Mouse (Mus musculus): ENCODE results near the gene Lbx1. TPM values are rescaled to one million over a fixed set of nuclear protein-coding genes. Genes with fewer than 3 reads are reported as not detected.

Lbx1 gene
- polyA plus RNA-seq, 1 experiment from 2014 or later: not detected

- 74% methylated on average over 14 of the region's 14 CpGs for whole genome bisulfite sequencing (ENCODE audit: missing documents)
- Histone ChIP-seq H3K36me3 (ENCODE audit: inconsistent target) (no peaks in the 10 kb centered on the region), H3K79me2 (ENCODE audit: inconsistent target) (no peaks in the 10 kb centered on the region), H3K27ac (no peak overlapping the region), H3K4me3 (ENCODE audit: inconsistent target) (no peak overlapping the region)
These were observed 25.7 kb downstream of the Lbx1 start for GRCm38 (mm10) chr19:45209776-45210422.

DNA sequence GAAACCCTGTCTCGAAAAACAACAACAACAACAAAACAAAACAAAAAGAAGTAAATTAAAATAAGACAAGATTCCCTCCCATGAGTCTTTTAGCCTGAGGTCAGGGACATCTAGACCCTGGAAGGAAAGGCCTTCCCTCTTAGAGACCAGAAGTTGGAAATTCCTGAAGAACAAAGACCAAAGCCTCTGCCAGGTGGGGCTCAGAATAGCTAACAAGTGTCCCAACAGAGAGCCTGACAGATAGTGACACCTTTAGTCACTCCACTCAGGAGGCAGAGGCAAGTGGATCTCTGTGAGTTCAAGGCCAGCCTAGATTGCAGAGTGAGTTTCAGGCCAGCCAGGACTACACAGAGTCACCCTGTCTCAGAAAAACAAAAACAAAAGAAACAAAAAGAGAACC lies 26.4 kb downstream of the Lbx1 start:
- 88% methylated on average over 1 of the region's 1 CpGs for WGBS (ENCODE audit: missing documents)
- Histone ChIP-seq H3K27ac (no peak overlapping the region), H3K79me2 (ENCODE audit: inconsistent target) (no peaks in the 10 kb centered on the region)

GRCm38 (mm10) chr19:45208438-45209060 lies 27.1 kb downstream of the Lbx1 start:
- H3K27ac ChIP-seq: no peak overlapping the region
- no peaks in the 10 kb centered on the region for H3K36me3 ChIP-seq (ENCODE audit: inconsistent target)
- WGBS (ENCODE audit: missing documents): 42% methylated on average over 20 of the region's 22 CpGs
- no peak overlapping the region for H3K4me3 ChIP-seq (ENCODE audit: inconsistent target)
- H3K79me2 ChIP-seq (ENCODE audit: inconsistent target): no peaks in the 10 kb centered on the region

More for the DNA sequence above, 26.4 kb downstream of the Lbx1 start:
- Histone ChIP-seq H3K4me3 (ENCODE audit: inconsistent target) (no peak overlapping the region), H3K36me3 (ENCODE audit: inconsistent target) (no peaks in the 10 kb centered on the region)

GRCm38 (mm10) chr19:45207662-45208437 lies 27.8 kb downstream of the Lbx1 start:
- no peak overlapping the region for H3K27ac ChIP-seq
- 6% methylated on average over 19 of the region's 19 CpGs for WGBS (ENCODE audit: missing documents)
- H3K36me3 ChIP-seq (ENCODE audit: inconsistent target): no peaks in the 10 kb centered on the region
- H3K4me3 ChIP-seq (ENCODE audit: inconsistent target): no peak overlapping the region
- no peaks in the 10 kb centered on the region for H3K79me2 ChIP-seq (ENCODE audit: inconsistent target)

GRCm38 (mm10) chr19:45207153-45207552 lies 28.5 kb downstream of the Lbx1 start:
- WGBS (ENCODE audit: missing documents): 73% methylated on average over 15 of the region's 15 CpGs
- Histone ChIP-seq H3K27ac (no peak overlapping the region), H3K4me3 (ENCODE audit: inconsistent target) (no peak overlapping the region), H3K36me3 (ENCODE audit: inconsistent target) (no peaks in the 10 kb centered on the region), H3K79me2 (ENCODE audit: inconsistent target) (no peaks in the 10 kb centered on the region)

DNA sequence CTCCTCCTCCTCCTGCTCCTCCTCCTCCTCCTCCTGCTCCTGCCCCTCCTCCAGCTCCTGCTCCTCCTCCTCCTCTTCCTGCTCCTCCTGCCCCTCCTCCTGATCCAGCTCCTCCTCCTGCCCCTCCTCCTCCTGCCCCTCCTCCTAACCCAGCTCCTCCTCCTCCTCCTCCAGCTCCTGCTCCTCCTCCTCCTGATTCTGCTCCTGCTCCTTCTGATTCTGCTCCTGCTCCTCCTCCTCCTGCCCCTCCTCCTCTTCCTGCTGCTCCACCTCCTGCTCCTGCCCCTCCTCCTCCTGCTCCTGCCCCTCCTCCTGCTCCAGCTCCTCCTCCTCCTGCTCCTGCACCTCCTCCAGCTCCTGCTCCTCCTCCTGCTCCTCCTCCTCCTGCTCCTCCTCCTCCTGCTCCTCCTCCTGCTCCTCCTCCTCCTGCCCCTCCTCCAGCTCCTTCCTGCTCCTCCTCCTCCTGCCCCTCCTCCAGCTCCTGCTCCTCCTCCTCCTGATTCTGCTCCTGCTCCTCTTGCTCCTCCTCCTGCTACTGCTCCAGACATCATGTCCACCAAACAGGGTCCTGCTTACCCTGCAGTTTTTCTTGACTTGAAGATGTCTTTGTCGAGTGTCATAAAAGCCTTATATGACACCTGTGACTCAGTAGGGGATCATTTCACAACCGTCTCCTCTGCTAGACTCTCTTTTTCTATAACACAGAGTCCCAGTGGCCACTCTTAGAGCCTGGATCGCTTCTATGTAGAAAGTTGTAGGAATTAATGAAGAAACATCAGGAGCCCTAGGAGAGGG lies 30.1 kb downstream of the Lbx1 start:
- 81% methylated on average over 3 of the region's 3 CpGs for WGBS (ENCODE audit: missing documents)
- H3K79me2 ChIP-seq (ENCODE audit: inconsistent target): no peaks in the 10 kb centered on the region
- H3K36me3 ChIP-seq (ENCODE audit: inconsistent target): no peaks in the 10 kb centered on the region
- no peak overlapping the region for H3K4me3 ChIP-seq (ENCODE audit: inconsistent target)
- no peak overlapping the region for H3K27ac ChIP-seq

DNA sequence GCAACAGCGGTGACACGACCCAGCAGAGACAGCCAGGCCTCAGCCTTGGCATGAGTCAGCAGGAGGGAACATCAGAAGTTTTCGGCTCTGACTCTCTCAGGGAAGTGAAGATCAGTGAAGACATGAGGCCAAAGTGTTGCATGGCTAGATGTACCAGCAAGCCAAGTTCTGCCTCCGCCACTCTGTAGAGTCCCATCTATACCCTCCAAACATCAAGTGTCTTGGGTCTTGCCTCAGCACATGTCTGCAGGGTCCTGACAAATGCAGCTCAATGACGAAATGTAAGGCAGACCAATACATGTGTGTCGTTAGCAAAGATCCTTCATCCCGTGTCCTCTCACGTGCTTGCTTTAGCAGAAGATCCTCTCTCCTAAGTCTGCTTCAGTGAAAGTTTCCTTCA lies 38.6 kb downstream of the Lbx1 start:
- Histone ChIP-seq H3K27ac (no peak overlapping the region), H3K4me3 (ENCODE audit: inconsistent target) (no peak overlapping the region), H3K79me2 (ENCODE audit: inconsistent target) (no peaks in the 10 kb centered on the region), H3K36me3 (ENCODE audit: inconsistent target) (no peaks in the 10 kb centered on the region)
- WGBS (ENCODE audit: missing documents): 87% methylated on average over 8 of the region's 8 CpGs

GRCm38 (mm10) chr19:45194651-45195050 lies 41.0 kb downstream of the Lbx1 start:
- H3K27ac ChIP-seq: no peak overlapping the region
- no peaks in the 10 kb centered on the region for H3K79me2 ChIP-seq (ENCODE audit: inconsistent target)
- no peak overlapping the region for H3K4me3 ChIP-seq (ENCODE audit: inconsistent target)
- H3K36me3 ChIP-seq (ENCODE audit: inconsistent target): no peaks in the 10 kb centered on the region
- 37% methylated on average over 4 of the region's 4 CpGs for WGBS (ENCODE audit: missing documents)

Other genes with a start within 250 kb of the Lbx1 start
- 0.04 TPM in 1 of 3 replicates, not detected in the others for gene Sema4g, start 246.7 kb downstream of the Lbx1 start, polyA plus RNA-seq (2018)
- gene Twnk, start 230.1 kb downstream of the Lbx1 start, polyA plus RNA-seq (2018): 3.0 to 4.7 TPM (median 4.3 TPM) in 3 replicates
- 29.1 to 41.9 TPM (median 39.7 TPM) in 3 replicates for gene Mrpl43, start 229.4 kb downstream of the Lbx1 start, polyA plus RNA-seq (2018)
- 1.4 to 4.7 TPM (median 2.3 TPM) in 3 replicates for gene Lzts2, start 221.4 kb downstream of the Lbx1 start, polyA plus RNA-seq (2018)
- not detected in 3 replicates for gene Pdzd7, start 190.1 kb downstream of the Lbx1 start, polyA plus RNA-seq (2018)
- gene Sfxn3, start 188.3 kb downstream of the Lbx1 start, polyA plus RNA-seq (2018): 27.6 to 39.5 TPM (median 34.8 TPM) in 3 replicates
- gene Kazald1, start 160.6 kb downstream of the Lbx1 start, polyA plus RNA-seq (2018): 0.10 to 0.33 TPM in 2 of 3 replicates, not detected in the other
- not detected in 3 replicates for gene Tlx1, start 85.1 kb downstream of the Lbx1 start, polyA plus RNA-seq (2018)
- gene Btrc, start 127.9 kb upstream of the Lbx1 start, polyA plus RNA-seq (2018): 8.7 to 11.0 TPM (median 9.0 TPM) in 3 replicates